Mouse (Mus musculus) liver, postnatal 0 days (tissue): ENCODE data around the gene Dnm3. TPM values are rescaled to one million over a fixed set of nuclear protein-coding genes. Genes with fewer than 3 reads are reported as not detected.

ENCODE experiments used
- ATAC-seq: fragments of 200-750 bp; cut with Nextera tagmentation; 2 replicates; pipeline ENCODE4 v1.8.0; 2017; ENCODE audit warnings: mild to moderate bottlenecking, moderate library complexity
- DNase-seq: peaks from one replicate; pipeline ENCODE4 v3.0.0-alpha.2; 2016
- H3K27ac ChIP-seq: fragments of 300-500 bp; sonication (generic); 2 replicates; pipeline ENCODE4 v1.5.1; 2014; ENCODE audit warnings: antibody characterized with exemption, moderate library complexity, mild to moderate bottlenecking, low read depth
- H3K27me3 ChIP-seq: fragments of 300-500 bp; sonication (generic); 2 replicates; pipeline ENCODE4 v1.6.1; 2014; ENCODE audit warnings: low read length, control low read depth, mixed read lengths; ENCODE audit not compliant: insufficient read depth
- H3K36me3 ChIP-seq: fragments of 300-500 bp; sonication (generic); replicated peaks from 2 replicates; pipeline ENCODE4 v1.6.1; 2014; ENCODE audit warnings: mild to moderate bottlenecking, control low read depth, low read length, moderate library complexity, mixed read lengths; ENCODE audit not compliant: insufficient read depth
- H3K4me1 ChIP-seq: fragments of 300-500 bp; sonication (generic); 2 replicates; pipeline ENCODE4 v1.6.1; 2014; ENCODE audit warnings: antibody characterized with exemption, mild to moderate bottlenecking, control low read depth; ENCODE audit not compliant: insufficient read depth
- H3K4me2 ChIP-seq: fragments of 300-500 bp; sonication (generic); 2 replicates; pipeline ENCODE4 v1.6.1; 2014; ENCODE audit warnings: low read depth, mild to moderate bottlenecking, low read length, moderate library complexity, mixed read lengths
- H3K4me3 ChIP-seq: fragments of 300-500 bp; sonication (generic); 2 replicates; pipeline ENCODE4 v1.5.1; 2014; ENCODE audit warnings: low read depth, low read length
- H3K9ac ChIP-seq: fragments of 300-500 bp; sonication (generic); replicated peaks from 2 replicates; pipeline ENCODE4 v1.6.1; 2014; ENCODE audit warnings: mild to moderate bottlenecking, moderate library complexity
- H3K9me3 ChIP-seq: fragments of 300-500 bp; sonication (generic); 2 replicates; pipeline ENCODE4 v1.6.1; 2016; ENCODE audit warnings: mild to moderate bottlenecking, control low read depth, low read length, mixed read lengths
- CTCF ChIP-seq: sonication (generic); IDR thresholded peaks from 2 replicates; pipeline ENCODE4 v1.5.1; 2016; ENCODE audit warnings: antibody characterized with exemption, low read depth
- EP300 ChIP-seq: IDR thresholded peaks from 2 replicates; pipeline ENCODE4 v1.6.1; 2016; ENCODE audit warnings: antibody characterized with exemption, low read depth, mild to moderate bottlenecking
- WGBS: fragments of 180-500 bp; shearing (Covaris S2); extraction: QIAGEN DNeasy Blood & Tissue Kit; methylation state at CpG from one replicate; pipeline ENCODE4 v1.1.7; 2014; ENCODE audit not compliant: insufficient replicate concordance; 5-methylcytosine and 5-hydroxymethylcytosine counted together
- polyA plus RNA-seq: library from polyadenylated mRNA; unstranded; fragments of >200 nt; fragmentation: Nextera tagmentation; extraction: Ambion mirVana; gene quantifications from 2 replicates; pipeline ENCODE4 v1.2.1, GENCODE M21; 2015

Gene Dnm3
- polyA plus RNA-seq, 1 experiment from 2014 or later, result 0.14 TPM

DNA sequence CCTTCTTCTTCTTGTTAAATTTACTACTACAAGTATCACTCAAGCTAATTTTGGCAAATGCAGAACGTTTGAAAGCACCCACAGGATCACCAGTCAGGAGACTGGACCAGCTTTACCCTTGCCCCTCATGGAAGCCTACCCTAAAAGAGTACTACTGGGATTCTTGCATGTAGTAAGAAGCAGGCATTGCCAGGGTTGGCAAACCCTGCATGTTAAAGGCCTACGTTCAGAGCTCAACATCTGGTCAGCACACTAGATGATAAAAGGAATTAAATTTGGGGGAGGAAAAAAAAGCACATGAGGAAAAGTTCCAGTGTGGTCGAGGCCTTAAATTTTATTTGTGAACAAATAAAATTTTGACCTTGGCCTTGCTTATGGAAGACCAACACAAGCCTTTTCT, 239.2 kb downstream of the Dnm3 start:
- WGBS, result 51% methylated on average over 3 of the region's 3 CpGs
- DNase-seq, result no peak
- Histone ChIP-seq H3K4me3 (no peak overlapping the region), H3K4me1 (no peaks in the 10 kb centered on the region), H3K27me3 (no peaks in the 10 kb centered on the region), H3K9ac (no peak overlapping the region), H3K36me3 (no peaks in the 10 kb centered on the region), H3K9me3 (no peaks in the 10 kb centered on the region), H3K27ac (no peak overlapping the region), H3K4me2 (no peak overlapping the region)
- TF ChIP-seq EP300 (no peak), CTCF (no peak)
- no peak for ATAC-seq

DNA sequence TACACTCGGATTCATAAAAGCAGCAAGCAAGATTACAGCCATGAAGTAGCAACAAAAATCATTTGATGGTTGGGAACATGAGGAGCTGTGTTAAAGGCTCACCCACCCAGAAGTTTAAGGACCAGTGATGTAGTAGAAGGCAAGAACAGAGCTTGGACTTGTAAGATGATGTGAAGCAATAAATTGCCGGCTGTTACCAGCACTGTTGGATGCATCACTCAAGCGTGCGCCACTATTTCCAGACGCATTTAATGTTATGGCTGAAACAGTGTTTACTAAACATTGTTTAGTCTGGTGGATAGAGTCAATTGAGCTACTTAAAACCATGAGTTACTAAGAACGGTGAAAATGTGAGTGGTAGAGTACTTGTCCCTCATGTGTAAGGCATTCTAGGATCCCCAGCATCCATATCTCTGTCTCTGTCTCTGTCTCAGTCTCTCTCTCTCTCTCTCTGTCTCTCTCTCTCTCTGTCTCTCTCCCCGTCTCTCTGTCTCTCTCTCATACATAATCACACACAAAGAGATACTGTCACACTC, 241.1 kb downstream of the Dnm3 start:
- no peak overlapping the region for H3K27ac ChIP-seq
- 82% methylated on average over 7 of the region's 7 CpGs for WGBS
- TF ChIP-seq EP300 (no peak), CTCF (no peak)
- DNase-seq (no peak), ATAC-seq (no peak)
- H3K27me3 ChIP-seq, result no peaks in the 10 kb centered on the region
- no peaks in the 10 kb centered on the region for H3K36me3 ChIP-seq
- no peaks in the 10 kb centered on the region for H3K9me3 ChIP-seq
- no peak overlapping the region for H3K4me3 ChIP-seq
- H3K4me2 ChIP-seq, result no peak overlapping the region
- H3K4me1 ChIP-seq, result no peaks in the 10 kb centered on the region
- H3K9ac ChIP-seq, result no peak overlapping the region

DNA sequence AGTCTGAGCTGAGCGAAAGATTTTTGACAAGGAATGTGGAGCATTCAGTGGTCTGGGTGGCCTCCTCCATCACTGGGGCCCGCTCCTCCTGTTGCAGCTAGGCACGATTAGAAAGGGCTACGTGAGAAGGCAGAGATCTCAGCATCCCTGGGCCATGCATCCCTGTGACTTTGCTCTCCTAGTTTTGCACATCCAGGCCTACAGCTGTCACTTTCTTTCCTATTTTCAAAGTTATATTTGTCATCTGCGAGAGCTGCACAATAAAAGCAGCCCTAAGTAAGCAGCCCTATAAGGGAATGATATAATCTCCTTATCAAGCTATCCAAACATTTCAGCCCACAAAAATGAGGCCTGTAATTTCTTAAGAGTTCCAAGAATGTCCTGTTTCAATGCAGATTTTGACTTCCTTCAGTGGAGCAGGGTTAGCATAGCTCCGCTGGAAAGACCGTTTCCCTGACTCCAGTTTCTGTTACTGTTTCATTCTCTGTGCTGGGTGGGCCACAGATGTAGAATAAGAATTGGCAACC, 252.2 kb downstream of the Dnm3 start:
- Histone ChIP-seq H3K27me3 (no peaks in the 10 kb centered on the region), H3K9me3 (no peaks in the 10 kb centered on the region), H3K9ac (no peak overlapping the region), H3K4me2 (no peak overlapping the region), H3K4me1 (no peaks in the 10 kb centered on the region), H3K27ac (no peak overlapping the region), H3K4me3 (no peak overlapping the region), H3K36me3 (no peaks in the 10 kb centered on the region)
- DNase-seq, result no peak
- no peak for ATAC-seq
- TF ChIP-seq CTCF (no peak), EP300 (no peak)
- WGBS, result 84% methylated on average over 7 of the region's 7 CpGs

DNA sequence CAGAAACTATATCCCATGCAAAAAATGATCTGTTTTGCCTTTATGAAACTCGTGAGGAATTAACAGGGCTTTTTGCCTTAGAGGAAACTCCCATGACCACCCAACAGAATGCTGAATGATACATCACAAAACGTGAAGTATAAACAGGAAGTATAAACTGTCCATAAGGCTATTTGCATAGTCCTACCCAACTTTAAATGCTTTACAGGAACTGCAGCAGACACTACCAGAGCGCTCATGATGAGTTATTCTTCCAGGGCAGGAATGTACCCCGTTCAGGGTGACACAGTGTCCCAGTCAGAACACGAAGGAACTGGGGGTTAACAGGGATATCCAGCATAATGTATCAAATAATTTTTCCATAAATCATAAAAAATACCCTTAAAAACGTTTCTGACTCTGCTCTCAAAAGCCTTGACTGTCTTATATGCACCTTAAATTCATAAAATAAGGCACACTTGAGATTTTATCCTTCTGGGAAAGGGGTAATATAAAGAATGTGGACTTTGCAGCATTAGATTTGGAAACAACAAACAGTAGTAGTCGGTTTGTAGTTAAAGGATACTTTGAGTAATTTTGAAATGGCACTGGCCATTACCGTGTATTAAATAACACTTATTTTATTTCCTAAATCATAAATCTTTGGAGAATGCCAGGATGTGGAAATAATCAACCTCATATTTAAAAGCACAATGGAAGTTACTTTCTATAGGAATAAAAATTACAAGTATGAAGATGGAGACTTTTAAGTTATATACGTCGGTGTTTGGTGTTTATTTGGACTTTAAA, 252.8 kb downstream of the Dnm3 start:
- no peak for ATAC-seq
- H3K36me3 ChIP-seq, result no peaks in the 10 kb centered on the region
- DNase-seq, result no peak
- no peak overlapping the region for H3K27ac ChIP-seq
- 60% methylated on average over 10 of the region's 10 CpGs for WGBS
- H3K4me1 ChIP-seq, result no peaks in the 10 kb centered on the region
- no peak overlapping the region for H3K4me2 ChIP-seq
- no peaks in the 10 kb centered on the region for H3K27me3 ChIP-seq
- no peak overlapping the region for H3K4me3 ChIP-seq
- no peak overlapping the region for H3K9ac ChIP-seq
- H3K9me3 ChIP-seq, result no peaks in the 10 kb centered on the region
- TF ChIP-seq EP300, result no peak
- no peak for TF ChIP-seq CTCF

DNA sequence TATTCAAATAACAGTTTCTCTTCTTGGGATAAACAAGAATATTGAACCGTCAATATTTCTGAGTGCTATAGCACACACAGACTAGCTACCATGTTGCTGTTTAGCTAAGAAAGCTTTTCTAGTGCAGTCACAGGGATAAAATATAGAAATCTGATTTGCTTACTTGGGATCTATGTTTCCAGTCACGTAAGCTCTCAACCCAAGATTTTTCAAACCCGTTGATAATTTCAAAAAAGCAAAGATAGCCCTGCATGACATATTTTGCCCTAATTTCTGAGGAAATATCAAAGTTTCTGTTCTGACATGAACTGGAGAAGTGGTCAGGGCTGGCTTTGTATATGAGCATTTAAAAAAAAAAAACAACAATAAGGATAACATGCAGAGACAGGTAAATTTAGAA, 253.8 kb downstream of the Dnm3 start:
- WGBS, result 81% methylated on average over 3 of the region's 3 CpGs
- TF ChIP-seq CTCF (no peak), EP300 (no peak)
- no peak overlapping the region for H3K4me2 ChIP-seq

DNA sequence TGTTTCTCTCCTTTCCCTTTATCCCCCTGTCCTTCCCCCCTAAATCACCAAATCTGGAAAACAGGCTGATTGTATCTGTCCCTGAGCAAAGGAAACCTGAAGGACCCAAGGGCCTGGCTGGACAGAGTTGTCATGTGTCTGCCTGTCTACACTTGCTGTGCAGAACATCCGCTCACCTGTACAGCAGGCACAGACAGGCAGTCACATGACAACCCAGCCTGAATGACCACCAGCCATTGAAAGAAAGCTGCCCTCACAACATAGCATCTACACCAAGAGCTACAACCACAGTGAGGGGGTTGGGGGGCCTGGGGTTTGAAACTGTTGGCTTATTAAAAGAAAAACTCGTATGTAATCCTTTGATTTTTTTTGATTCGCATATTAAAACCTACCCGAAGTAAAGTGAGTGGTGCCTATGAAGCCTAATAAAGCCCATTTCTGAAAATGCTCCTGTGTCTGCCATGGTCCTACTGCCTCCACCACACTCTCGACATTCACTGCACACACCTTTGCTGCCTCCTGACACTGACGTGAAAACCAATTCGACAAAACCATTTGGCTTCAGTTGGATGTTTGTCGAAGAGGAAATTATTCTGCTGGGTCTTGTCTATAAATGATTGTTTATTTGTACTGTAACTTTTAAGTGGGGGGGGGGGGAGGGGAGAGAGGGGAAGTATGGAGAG, 254.4 kb downstream of the Dnm3 start:
- Histone ChIP-seq H3K27ac (no peak overlapping the region), H3K9me3 (no peaks in the 10 kb centered on the region), H3K4me1 (no peaks in the 10 kb centered on the region), H3K4me3 (no peak overlapping the region), H3K4me2 (no peak overlapping the region), H3K9ac (no peak overlapping the region), H3K36me3 (no peaks in the 10 kb centered on the region), H3K27me3 (no peaks in the 10 kb centered on the region)
- DNase-seq (no peak), ATAC-seq (no peak)
- TF ChIP-seq CTCF, result no peak
- TF ChIP-seq EP300, result no peak
- 70% methylated on average over 8 of the region's 8 CpGs for WGBS

More for the DNA sequence above, 253.8 kb downstream of the Dnm3 start:
- no peak for ATAC-seq
- H3K27me3 ChIP-seq, result no peaks in the 10 kb centered on the region
- no peaks in the 10 kb centered on the region for H3K36me3 ChIP-seq
- no peak overlapping the region for H3K27ac ChIP-seq
- DNase-seq, result no peak
- H3K4me3 ChIP-seq, result no peak overlapping the region
- no peaks in the 10 kb centered on the region for H3K4me1 ChIP-seq
- H3K9me3 ChIP-seq, result no peaks in the 10 kb centered on the region
- no peak overlapping the region for H3K9ac ChIP-seq
